Mouse (Mus musculus) ES-E14 (cell line): ENCODE measurements around the gene Rabl2.

ENCODE experiments used
- CHD2 ChIP-seq: IDR thresholded peaks from 2 replicates; pipeline ENCODE4 v1.6.1; 2014; ENCODE audit warnings: mild to moderate bottlenecking, low read depth, low read length, inconsistent platforms
- MAFK ChIP-seq: IDR thresholded peaks from 2 replicates; pipeline ENCODE4 v1.6.1; 2014; ENCODE audit warnings: mild to moderate bottlenecking, low read depth, low read length, inconsistent platforms; ENCODE audit not compliant: insufficient read depth

- no peak for TF ChIP-seq MAFK
- TF ChIP-seq CHD2: no peak
Observed at GRCm38 (mm10) chr15:89532924-89533842, 58.5 kb downstream of the Rabl2 start.
